Mouse (Mus musculus) stomach, embryonic 16.5 days (tissue): ENCODE results near the gene Olfr616. TPM values are rescaled to one million over a fixed set of nuclear protein-coding genes. Genes with fewer than 3 reads are reported as not detected.
"Not testable (repeated sequence)": the region's sequence is repeated elsewhere in the genome, so short reads cannot be mapped to it uniquely, and the experiment has no call there.

Experiments used
- ATAC-seq: fragments of 200-750 bp; cut with Nextera tagmentation; 2 replicates; pipeline ENCODE4 v1.8.0; 2017; ENCODE audit warnings: moderate number of reproducible peaks, moderate TSS enrichment; ENCODE audit not compliant: insufficient read depth, low FRiP score
- H3K27ac ChIP-seq: fragments of 300-500 bp; sonication (generic); 2 replicates; pipeline ENCODE4 v1.5.1; 2014; ENCODE audit warnings: low read length
- H3K27me3 ChIP-seq: fragments of 300-500 bp; sonication (generic); 2 replicates; pipeline ENCODE4 v1.6.1; 2014; ENCODE audit warnings: low read length, control low read depth, mixed read lengths; ENCODE audit not compliant: control insufficient read depth, insufficient read depth
- H3K36me3 ChIP-seq: fragments of 300-500 bp; sonication (generic); 2 replicates; pipeline ENCODE4 v1.6.1; 2014; ENCODE audit warnings: low read length; ENCODE audit not compliant: control insufficient read depth, insufficient read depth
- H3K4me1 ChIP-seq: fragments of 300-500 bp; sonication (generic); 2 replicates; pipeline ENCODE4 v1.6.1; 2014; ENCODE audit warnings: low read length, control low read depth, mixed read lengths; ENCODE audit not compliant: control insufficient read depth, insufficient read depth
- H3K4me2 ChIP-seq: fragments of 300-500 bp; sonication (generic); 2 replicates; pipeline ENCODE4 v1.6.1; 2014; ENCODE audit warnings: low read depth, low read length, mixed read lengths
- H3K4me3 ChIP-seq: fragments of 300-500 bp; sonication (generic); replicated peaks from 2 replicates; pipeline ENCODE4 v1.5.1; 2014; ENCODE audit warnings: mild to moderate bottlenecking, low read length
- H3K9ac ChIP-seq: fragments of 300-500 bp; sonication (generic); 2 replicates; pipeline ENCODE4 v1.6.1; 2014; ENCODE audit warnings: low read length
- H3K9me3 ChIP-seq: fragments of 300-500 bp; sonication (generic); replicated peaks from 2 replicates; pipeline ENCODE4 v1.6.1; 2016; ENCODE audit warnings: low read length, control low read depth; ENCODE audit not compliant: control insufficient read depth
- WGBS: fragments of 180-500 bp; shearing (Covaris S2); extraction: QIAGEN DNeasy Blood & Tissue Kit; methylation state at CpG from one replicate; pipeline ENCODE4 v1.1.7; 2014; 5-methylcytosine and 5-hydroxymethylcytosine counted together
- microRNA-seq: library from miRNA; unstranded; fragments of <30 nt; microRNA quantifications from one replicate; pipeline ENCODE4, GENCODE M21; 2016
- polyA plus RNA-seq: library from polyadenylated mRNA; unstranded; fragments of >200 nt; fragmentation: Nextera tagmentation; extraction: Ambion mirVana; gene quantifications from 2 replicates; pipeline ENCODE4 v1.2.1, GENCODE M21; 2015

The Olfr616 gene
- polyA plus RNA-seq, 1 experiment from 2014 or later, result not detected

GRCm38 (mm10) chr7:103520746-103521145 is 48.2 kb downstream of the Olfr616 start, which contains the start of gene Olfr611:
Olfr611 (minus strand) TSS chr7:103520846.
- H3K27ac ChIP-seq, H3K4me1 ChIP-seq, H3K36me3 ChIP-seq, H3K4me3 ChIP-seq, H3K9me3 ChIP-seq, H3K9ac ChIP-seq, H3K27me3 ChIP-seq, H3K4me2 ChIP-seq, ATAC-seq: not testable (repeated sequence)
- WGBS, result 66% methylated on average over 1 of the region's 1 CpGs

Small RNA genes within 50 kb of the gene (microRNA-seq; reads per million reads assigned to microRNA genes)
- gene Gm26506, result not detected

Other genes starting within 250 kb of the Olfr616 start
- gene Olfr598, start 245.6 kb downstream of the Olfr616 start, polyA plus RNA-seq, result not detected in 2 replicates
- not detected in 2 replicates for gene Olfr599, start 233.2 kb downstream of the Olfr616 start, polyA plus RNA-seq
- not detected in 2 replicates for gene Olfr600, start 219.5 kb downstream of the Olfr616 start, polyA plus RNA-seq
- gene Olfr601, start 206.5 kb downstream of the Olfr616 start, polyA plus RNA-seq, result not detected in 2 replicates
- gene Olfr603, start 183.0 kb downstream of the Olfr616 start, polyA plus RNA-seq, result not detected in 2 replicates
- not detected in 2 replicates for gene Usp17lc, start 154.1 kb downstream of the Olfr616 start, polyA plus RNA-seq
- not detected in 2 replicates for gene Olfr605, start 123.7 kb downstream of the Olfr616 start, polyA plus RNA-seq
- gene Olfr606, start 120.1 kb downstream of the Olfr616 start, polyA plus RNA-seq, result not detected in 2 replicates
- not detected in 2 replicates for gene Olfr607, start 105.0 kb downstream of the Olfr616 start, polyA plus RNA-seq
- not detected in 2 replicates for gene Olfr608, start 99.3 kb downstream of the Olfr616 start, polyA plus RNA-seq
- not detected in 2 replicates for gene Olfr609, start 71.1 kb downstream of the Olfr616 start, polyA plus RNA-seq
- gene Olfr610, start 57.0 kb downstream of the Olfr616 start, polyA plus RNA-seq, result not detected in 2 replicates
- gene Olfr611, start 48.3 kb downstream of the Olfr616 start, polyA plus RNA-seq, result not detected in 2 replicates
- not detected in 2 replicates for gene Olfr612, start 26.4 kb downstream of the Olfr616 start, polyA plus RNA-seq
- not detected in 2 replicates for gene Olfr613, start 21.1 kb downstream of the Olfr616 start, polyA plus RNA-seq
- gene Olfr615, start 13.1 kb downstream of the Olfr616 start, polyA plus RNA-seq, result not detected in 2 replicates
- gene Olfr617, start 3.9 kb upstream of the Olfr616 start, polyA plus RNA-seq, result not detected in 2 replicates
- not detected in 2 replicates for gene Olfr618, start 21.0 kb upstream of the Olfr616 start, polyA plus RNA-seq
- not detected in 2 replicates for gene Olfr619, start 31.4 kb upstream of the Olfr616 start, polyA plus RNA-seq
- gene Olfr620, start 43.4 kb upstream of the Olfr616 start, polyA plus RNA-seq, result not detected in 2 replicates
- not detected in 2 replicates for gene Olfr622, start 73.6 kb upstream of the Olfr616 start, polyA plus RNA-seq
- not detected in 2 replicates for gene Olfr623, start 94.6 kb upstream of the Olfr616 start, polyA plus RNA-seq
- gene Olfr624, start 102.0 kb upstream of the Olfr616 start, polyA plus RNA-seq, result 0.04 and 0.05 TPM in 2 replicates
- gene Olfr625-ps1, start 113.6 kb upstream of the Olfr616 start, polyA plus RNA-seq, result not detected in 2 replicates
- gene Olfr243, start 145.5 kb upstream of the Olfr616 start, polyA plus RNA-seq, result not detected in 2 replicates
- gene Olfr628, start 161.2 kb upstream of the Olfr616 start, polyA plus RNA-seq, result not detected in 2 replicates
- not detected in 2 replicates for gene Olfr629, start 175.8 kb upstream of the Olfr616 start, polyA plus RNA-seq
- not detected in 2 replicates for gene Olfr630, start 188.2 kb upstream of the Olfr616 start, polyA plus RNA-seq
- not detected in 2 replicates for gene Olfr69, start 202.5 kb upstream of the Olfr616 start, polyA plus RNA-seq
- gene Olfr68, start 210.6 kb upstream of the Olfr616 start, polyA plus RNA-seq, result not detected in 2 replicates
- not detected in 2 replicates for gene Olfr67, start 222.7 kb upstream of the Olfr616 start, polyA plus RNA-seq
- gene Hbb-bt, start 244.9 kb upstream of the Olfr616 start, polyA plus RNA-seq, result 3,025 and 3,577 TPM in 2 replicates